Mouse (Mus musculus): ENCODE measurements at regions not wholly inside any gene's neighbourhood (a gene's known extent, or its start where the extent isn't known, plus 50 kb on each side); places are given as distances from the start of the nearest gene placed in this dataset.

- TF ChIP-seq POLR2A (IDR thresholded peaks at IDR 0.05; ENCODE audit: low read depth, low read length) (no peak), CTCF (conservative IDR thresholded peaks at IDR 0.05; ENCODE audit: insufficient read depth, insufficient read length, low read depth, low read length) (0 out of 2 replicates have a peak, but pooled peaks have one; percentile 12)
Observed at GRCm38 (mm10) chr16:70028649-70029048, 165.1 kb upstream of the Speer2 start.
